Comparison of ENCODE assay signal across 29 mouse cellular contexts in the genomic region with DNA sequence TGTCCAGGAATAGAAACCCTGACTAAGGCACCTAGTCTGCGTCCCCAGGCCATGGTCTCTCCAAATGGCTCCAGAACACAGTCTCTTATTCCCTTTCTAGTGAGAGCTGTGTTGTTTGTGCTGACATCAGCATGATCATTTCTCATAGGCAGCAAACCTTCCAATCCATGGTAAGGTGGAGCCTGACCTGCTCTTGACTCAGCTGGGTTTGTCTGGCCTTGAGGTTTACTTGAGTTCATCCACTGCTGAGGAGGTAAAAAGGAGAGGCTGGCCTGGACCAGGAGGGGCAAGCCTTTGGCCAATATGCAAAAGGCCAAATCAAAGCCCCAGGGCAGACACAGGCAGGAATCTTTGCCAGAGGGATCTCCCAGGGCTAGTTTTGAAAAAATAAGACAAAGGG. TPM values are rescaled to one million over a fixed set of nuclear protein-coding genes. Genes with fewer than 3 reads are reported as not detected.
DNase-seq lines count a peak whose midpoint lies in the region; ATAC-seq and TF ChIP-seq lines count a peak whose summit lies in the region.
"Had no signal": no experiment of that assay in that cellular context is flagged by ENCODE, and none has a peak within 500 bp of the region (broad histone marks: within the 10 kb centered on the region; RNA-seq: fewer than 3 reads in every experiment).

No protein-coding gene starts in this region.

- H3K27ac ChIP-seq in kidney, embryonic 15.5 days: no peak overlapping the region
- H3K27ac ChIP-seq in kidney, postnatal 0 days: no peak overlapping the region
- H3K27ac ChIP-seq in CH12.LX (ENCODE audit: insufficient read depth, low read depth): no peak overlapping the region
- no peak overlapping the region for H3K27ac ChIP-seq in forebrain, embryonic 13.5 days
- H3K27ac ChIP-seq: embryonic facial prominence, embryonic 10.5 days; embryonic facial prominence, embryonic 12.5 days had no signal

- WGBS in kidney, embryonic 15.5 days: 97% methylated on average over 1 of the region's 1 CpGs
- 95% methylated on average over 1 of the region's 1 CpGs for WGBS in kidney, postnatal 0 days
- WGBS in forebrain, embryonic 13.5 days: 96% methylated on average over 1 of the region's 1 CpGs

- dilution Hi-C loops in CH12.LX (cut with MboI; ENCODE audit: extremely low pct_ligation_motif_present, extremely low pct_unique_long_range_greater_than_20kb, low sequenced_read_pairs): no loop called here

- H3K4me2 ChIP-seq in kidney, embryonic 15.5 days: no peak overlapping the region
- no peak overlapping the region for H3K4me2 ChIP-seq in kidney, postnatal 0 days (ENCODE audit: low read length)
- H3K4me2 ChIP-seq in CH12.LX (ENCODE audit: insufficient read depth, low read depth, poor library complexity, severe bottlenecking): no peak overlapping the region
- H3K4me2 ChIP-seq in forebrain, embryonic 13.5 days: no peak overlapping the region
- H3K4me2 ChIP-seq: embryonic facial prominence, embryonic 12.5 days had no signal

- H3K4me1 ChIP-seq in kidney, embryonic 15.5 days: no peaks in the 10 kb centered on the region
- H3K4me1 ChIP-seq in kidney, postnatal 0 days (replicated peaks; ENCODE audit: insufficient read depth, low read length): 0 out of 2 replicates have a peak, but pooled peaks cover 1% of the 10 kb centered on the region
- H3K4me1 ChIP-seq in CH12.LX (ENCODE audit: control insufficient read depth in 1 of 2, insufficient read depth in 2 of 2): peaks cover 5 to 22% of the 10 kb centered on the region in 2 experiments; a peak in 3 of 4 replicates
- H3K4me1 ChIP-seq in forebrain, embryonic 13.5 days: no peaks in the 10 kb centered on the region
- H3K4me1 ChIP-seq: embryonic facial prominence, embryonic 10.5 days; embryonic facial prominence, embryonic 12.5 days had no signal

- H3K9ac ChIP-seq in kidney, embryonic 15.5 days: no peak overlapping the region
- no peak overlapping the region for H3K9ac ChIP-seq in kidney, postnatal 0 days (ENCODE audit: low read depth, low read length)
- H3K9ac ChIP-seq in CH12.LX (ENCODE audit: insufficient read depth, low read depth): no peak overlapping the region
- H3K9ac ChIP-seq in forebrain, embryonic 13.5 days: no peak overlapping the region
- H3K9ac ChIP-seq: embryonic facial prominence, embryonic 12.5 days had no signal

- no peak for TF ChIP-seq POLR2A in CH12.LX (IDR thresholded peaks at IDR 0.05; ENCODE audit: low read depth, low read length)

- no peaks in the 10 kb centered on the region for H3K27me3 ChIP-seq in kidney, embryonic 15.5 days
- no peaks in the 10 kb centered on the region for H3K27me3 ChIP-seq in kidney, postnatal 0 days (ENCODE audit: insufficient read depth, low read length)
- no peaks in the 10 kb centered on the region for H3K27me3 ChIP-seq in CH12.LX (replicated peaks)
- no peaks in the 10 kb centered on the region for H3K27me3 ChIP-seq in forebrain, embryonic 13.5 days
- H3K27me3 ChIP-seq: embryonic facial prominence, embryonic 12.5 days; Patski had no signal

- no peak for ATAC-seq in kidney, embryonic 15.5 days (replicated peaks; ENCODE audit: low FRiP score)
- ATAC-seq in kidney, postnatal 0 days (replicated peaks; ENCODE audit: low FRiP score, low read depth): 0 out of 2 replicates have a peak, but pooled peaks have one; percentile 33
- ATAC-seq in forebrain, embryonic 13.5 days: no peak
- ATAC-seq: activated CD4-positive, CD25-positive, alpha-beta regulatory T cell, adult 4 months; CD4-positive, CD25-positive, alpha-beta regulatory T cell, adult 4 months; forebrain, embryonic 14.5 days; forebrain, embryonic 16.5 days; Patski had no signal

- TF ChIP-seq EP300 in CH12.LX (IDR thresholded peaks at IDR 0.05; ENCODE audit: low read length): no peak

- H3K9me3 ChIP-seq in kidney, embryonic 15.5 days (replicated peaks): no peaks in the 10 kb centered on the region
- no peaks in the 10 kb centered on the region for H3K9me3 ChIP-seq in kidney, postnatal 0 days (replicated peaks; ENCODE audit: low read length)
- H3K9me3 ChIP-seq in CH12.LX (replicated peaks; ENCODE audit: low read length): no peaks in the 10 kb centered on the region
- no peaks in the 10 kb centered on the region for H3K9me3 ChIP-seq in forebrain, embryonic 13.5 days (replicated peaks)
- H3K9me3 ChIP-seq: embryonic facial prominence, embryonic 10.5 days; embryonic facial prominence, embryonic 12.5 days; G1E had no signal

- TF ChIP-seq RAD21 in CH12.LX (IDR thresholded peaks at IDR 0.05; ENCODE audit: low read depth, low read length): no peak

- no peak for TF ChIP-seq CTCF in kidney, postnatal 0 days (IDR thresholded peaks at IDR 0.05; ENCODE audit: low read depth)
- TF ChIP-seq CTCF in CH12.LX (conservative IDR thresholded peaks at IDR 0.05 in 1 of 2, IDR thresholded peaks at IDR 0.05 in 1 of 2; ENCODE audit: low read depth in 2 of 2, low read length in 2 of 2): no peak

- H3K36me3 ChIP-seq in kidney, embryonic 15.5 days: no peaks in the 10 kb centered on the region
- H3K36me3 ChIP-seq in kidney, postnatal 0 days (ENCODE audit: insufficient read depth, low read length): no peaks in the 10 kb centered on the region
- no peaks in the 10 kb centered on the region for H3K36me3 ChIP-seq in CH12.LX (replicated peaks in 1 of 2; ENCODE audit: control insufficient read depth in 1 of 2, insufficient read depth in 1 of 2, low read length in 1 of 2)
- H3K36me3 ChIP-seq in forebrain, embryonic 13.5 days (ENCODE audit: poor library complexity, severe bottlenecking): no peaks in the 10 kb centered on the region
- H3K36me3 ChIP-seq: embryonic facial prominence, embryonic 10.5 days; embryonic facial prominence, embryonic 12.5 days; G1E had no signal

- H3K79me2 ChIP-seq in CH12.LX (replicated peaks; ENCODE audit: control insufficient read depth, extremely low read depth, insufficient read depth, poor library complexity, severe bottlenecking): no peaks in the 10 kb centered on the region

- DNase-seq in kidney, adult 11 months: peak; percentile 45
- no peak for DNase-seq in kidney, postnatal 10 days
- peak; percentile 15 to 42 for DNase-seq in kidney, adult 8-10 months
- no peak for DNase-seq in kidney, postnatal 0 days (ENCODE audit: low spot score)
- no peak for DNase-seq in kidney, postnatal 14 days
- DNase-seq in CH12.LX (ENCODE audit: extremely low read depth): no peak
- DNase-seq: adrenal gland, adult 8-10 months; adrenal gland, postnatal 14 days; adrenal gland, postnatal 36 days; B cell, adult 2 months; cerebellum, adult 11-12 months; cerebellum, adult 2 months; cerebellum, adult 9-10 months; cerebellum, postnatal 10 days; cerebellum, postnatal 25 days had no signal

- H3K4me3 ChIP-seq in kidney, embryonic 15.5 days (replicated peaks): no peak overlapping the region
- H3K4me3 ChIP-seq in kidney, postnatal 0 days (replicated peaks; ENCODE audit: low read depth, low read length): no peak overlapping the region
- H3K4me3 ChIP-seq in CH12.LX (replicated peaks in 1 of 3; ENCODE audit: low read depth in 2 of 3, low read length in 2 of 3, poor library complexity in 1 of 3): no peak overlapping the region
- H3K4me3 ChIP-seq in forebrain, embryonic 13.5 days: no peak overlapping the region
- H3K4me3 ChIP-seq: embryonic facial prominence, embryonic 10.5 days; embryonic facial prominence, embryonic 12.5 days had no signal

- in situ Hi-C loops in CH12.LX (cut with MboI; ENCODE audit: low pct_ligation_motif_present, low pct_unique_long_range_greater_than_20kb, low sequenced_read_pairs): no loop called here

TF ChIP-seq in CH12.LX, 34 proteins besides CTCF, POLR2A, EP300 and RAD21:
- TF ChIP-seq HCFC1 (IDR thresholded peaks at IDR 0.05; ENCODE audit: low read depth, low read length) (no peak), MAX (IDR thresholded peaks at IDR 0.05; ENCODE audit: low read length) (no peak), MAFK (IDR thresholded peaks at IDR 0.05; ENCODE audit: insufficient replicate concordance, low read length) (0 out of 2 replicates have a peak, but pooled peaks have one; percentile 7)

RNA-seq across cellular contexts. Expression of a gene that starts 20.8 kb away (rescaled TPM):
- polyA plus RNA-seq in kidney, embryonic 15.5 days (2015; fragmentation: Nextera tagmentation; extraction: Ambion mirVana): not detected in 2 replicates
- not detected in 2 replicates for polyA plus RNA-seq in kidney, postnatal 0 days (2015; fragmentation: Nextera tagmentation; extraction: Ambion mirVana)
- total RNA-seq in CH12.LX (2012; rRNA removed) (not detected in 2 replicates), CH12.LX (2014; rRNA removed) (not detected in 2 replicates)
- not detected in 2 replicates for polyA plus RNA-seq in CH12.LX (2012; ENCODE audit: insufficient read length, low read depth)
- polyA plus RNA-seq in forebrain, embryonic 13.5 days (2015; fragmentation: Nextera tagmentation; extraction: Ambion mirVana): not detected in 2 replicates
- total RNA-seq: adrenal gland, adult 18-20 months; adrenal gland, adult 8-10 months; adrenal gland, postnatal 14 days; adrenal gland, postnatal 36 days; G1E had no signal
- polyA plus RNA-seq: activated CD4-positive, CD25-positive, alpha-beta regulatory T cell, adult 4 months; CD4-positive, CD25-positive, alpha-beta regulatory T cell, adult 4 months; cerebellum, adult 2 months; cortical plate, adult 2 months; embryonic facial prominence, embryonic 10.5 days; embryonic facial prominence, embryonic 12.5 days; embryonic facial prominence, embryonic 14.5 days; forebrain, embryonic 11.5 days; forebrain, embryonic 14.5 days; forebrain, embryonic 16.5 days; G1E; Patski had no signal

RNA-seq across cellular contexts. Expression of a gene that starts 37.4 kb away (rescaled TPM):
- 69.0 and 77.0 TPM in 2 replicates for polyA plus RNA-seq in kidney, embryonic 15.5 days (2015; fragmentation: Nextera tagmentation; extraction: Ambion mirVana)
- polyA plus RNA-seq in kidney, postnatal 0 days (2015; fragmentation: Nextera tagmentation; extraction: Ambion mirVana): 37.8 and 39.0 TPM in 2 replicates
- 93.6 and 111 TPM in 2 replicates for total RNA-seq in CH12.LX (2012; rRNA removed)
- 95.9 and 104 TPM in 2 replicates for total RNA-seq in CH12.LX (2014; rRNA removed)
- 90.7 and 105 TPM in 2 replicates for polyA plus RNA-seq in CH12.LX (2012; ENCODE audit: insufficient read length, low read depth)
- polyA plus RNA-seq in forebrain, embryonic 13.5 days (2015; fragmentation: Nextera tagmentation; extraction: Ambion mirVana): 62.6 and 74.6 TPM in 2 replicates

Comparison
In these comparisons a context has a peak if more than half of its experiments do, and no peak if none do; other contexts are left out.
1. DNase-seq: peak in kidney, adult 11 months (single experiment) and kidney, adult 8-10 months (2 of 2); none in kidney, postnatal 10 days (single experiment), kidney, postnatal 0 days (single experiment), kidney, postnatal 14 days (single experiment) and CH12.LX (single experiment).